Mouse (Mus musculus): ENCODE measurements at regions not wholly inside any gene's neighbourhood (a gene's known extent, or its start where the extent isn't known, plus 50 kb on each side); places are given as distances from the start of the nearest gene placed in this dataset.

- H3K9ac ChIP-seq = no peak overlapping the region
- H3K9me3 ChIP-seq (replicated peaks) = no peaks in the 10 kb centered on the region
- H3K4me2 ChIP-seq (replicated peaks) = no peak overlapping the region
- H3K27me3 ChIP-seq = no peaks in the 10 kb centered on the region
- H3K36me3 ChIP-seq = no peaks in the 10 kb centered on the region
- no peak overlapping the region for H3K27ac ChIP-seq (replicated peaks)
- no peak for ATAC-seq (ENCODE audit: insufficient number of reproducible peaks, low FRiP score, low TSS enrichment, low read depth)
- H3K4me3 ChIP-seq (replicated peaks) = no peak overlapping the region
- WGBS = 81% methylated on average over 13 of the region's 13 CpGs
- H3K4me1 ChIP-seq = no peaks in the 10 kb centered on the region
Measured at GRCm38 (mm10) chr17:48650556-48650955, 195.9 kb downstream of the Unc5cl start.

GRCm38 (mm10) chr17:48672749-48673148 lies 218.0 kb downstream of the Unc5cl start:
- Histone ChIP-seq H3K9me3 (replicated peaks) (no peaks in the 10 kb centered on the region), H3K9ac (no peak overlapping the region), H3K4me1 (no peaks in the 10 kb centered on the region), H3K27ac (replicated peaks) (no peak overlapping the region), H3K4me2 (replicated peaks) (no peak overlapping the region), H3K27me3 (no peaks in the 10 kb centered on the region), H3K36me3 (no peaks in the 10 kb centered on the region), H3K4me3 (replicated peaks) (no peak overlapping the region)
- WGBS = 85% methylated on average over 3 of the region's 3 CpGs
- ATAC-seq (ENCODE audit: insufficient number of reproducible peaks, low FRiP score, low TSS enrichment, low read depth) = no peak

- WGBS = 66% methylated on average over 12 of the region's 12 CpGs
- Histone ChIP-seq H3K4me3 (replicated peaks) (no peak overlapping the region), H3K36me3 (no peaks in the 10 kb centered on the region), H3K4me2 (replicated peaks) (no peak overlapping the region), H3K27ac (replicated peaks) (no peak overlapping the region), H3K27me3 (no peaks in the 10 kb centered on the region), H3K9me3 (replicated peaks) (no peaks in the 10 kb centered on the region), H3K9ac (no peak overlapping the region), H3K4me1 (no peaks in the 10 kb centered on the region)
- no peak for ATAC-seq (ENCODE audit: insufficient number of reproducible peaks, low FRiP score, low TSS enrichment, low read depth)
Measured at GRCm38 (mm10) chr17:48678216-48678832, 223.6 kb downstream of the Unc5cl start.

GRCm38 (mm10) chr17:48680331-48680730 lies 225.6 kb downstream of the Unc5cl start:
- no peak overlapping the region for H3K4me3 ChIP-seq (replicated peaks)
- 78% methylated on average over 10 of the region's 10 CpGs for WGBS
- H3K9me3 ChIP-seq (replicated peaks) = no peaks in the 10 kb centered on the region
- no peak for ATAC-seq (ENCODE audit: insufficient number of reproducible peaks, low FRiP score, low TSS enrichment, low read depth)
- H3K27ac ChIP-seq (replicated peaks) = no peak overlapping the region
- H3K4me1 ChIP-seq = no peaks in the 10 kb centered on the region
- H3K4me2 ChIP-seq (replicated peaks) = no peak overlapping the region
- H3K27me3 ChIP-seq = no peaks in the 10 kb centered on the region
- no peak overlapping the region for H3K9ac ChIP-seq
- no peaks in the 10 kb centered on the region for H3K36me3 ChIP-seq

- no peaks in the 10 kb centered on the region for H3K4me1 ChIP-seq
Measured at GRCm38 (mm10) chr17:48688944-48689343, 234.2 kb downstream of the Unc5cl start.

GRCm38 (mm10) chr17:48698456-48698855 lies 233.7 kb upstream of the Lrfn2 start:
- Histone ChIP-seq H3K27me3 (no peaks in the 10 kb centered on the region), H3K36me3 (no peaks in the 10 kb centered on the region), H3K9me3 (replicated peaks) (no peaks in the 10 kb centered on the region), H3K9ac (no peak overlapping the region), H3K4me2 (replicated peaks) (no peak overlapping the region), H3K4me1 (no peaks in the 10 kb centered on the region), H3K4me3 (replicated peaks) (no peak overlapping the region), H3K27ac (replicated peaks) (no peak overlapping the region)
- 80% methylated on average over 5 of the region's 5 CpGs for WGBS
- ATAC-seq (ENCODE audit: insufficient number of reproducible peaks, low FRiP score, low TSS enrichment, low read depth) = no peak

More at GRCm38 (mm10) chr17:48688944-48689343, 234.2 kb downstream of the Unc5cl start:
- H3K4me3 ChIP-seq (replicated peaks) = no peak overlapping the region
- H3K4me2 ChIP-seq (replicated peaks) = no peak overlapping the region
- no peaks in the 10 kb centered on the region for H3K9me3 ChIP-seq (replicated peaks)
- no peaks in the 10 kb centered on the region for H3K27me3 ChIP-seq
- H3K27ac ChIP-seq (replicated peaks) = no peak overlapping the region
- no peaks in the 10 kb centered on the region for H3K36me3 ChIP-seq
- H3K9ac ChIP-seq = no peak overlapping the region
- 55% methylated on average over 2 of the region's 2 CpGs for WGBS
- ATAC-seq (ENCODE audit: insufficient number of reproducible peaks, low FRiP score, low TSS enrichment, low read depth) = no peak

- Histone ChIP-seq H3K4me2 (replicated peaks) (no peak overlapping the region), H3K27ac (replicated peaks) (no peak overlapping the region), H3K27me3 (no peaks in the 10 kb centered on the region), H3K4me3 (replicated peaks) (no peak overlapping the region), H3K4me1 (no peaks in the 10 kb centered on the region), H3K36me3 (no peaks in the 10 kb centered on the region), H3K9ac (no peak overlapping the region), H3K9me3 (replicated peaks) (no peaks in the 10 kb centered on the region)
- 0 out of 2 replicates have a peak, but pooled peaks have one; percentile 27 for ATAC-seq (ENCODE audit: insufficient number of reproducible peaks, low FRiP score, low TSS enrichment, low read depth)
- 28% methylated on average over 10 of the region's 10 CpGs for WGBS
Measured at GRCm38 (mm10) chr17:48700591-48700990, 231.6 kb upstream of the Lrfn2 start.

GRCm38 (mm10) chr17:48720506-48720905 lies 211.7 kb upstream of the Lrfn2 start:
- no peak for ATAC-seq (ENCODE audit: insufficient number of reproducible peaks, low FRiP score, low TSS enrichment, low read depth)
- 71% methylated on average over 4 of the region's 4 CpGs for WGBS
- Histone ChIP-seq H3K27me3 (no peaks in the 10 kb centered on the region), H3K4me2 (replicated peaks) (no peak overlapping the region), H3K9me3 (replicated peaks) (no peaks in the 10 kb centered on the region), H3K4me1 (no peaks in the 10 kb centered on the region), H3K9ac (no peak overlapping the region), H3K4me3 (replicated peaks) (no peak overlapping the region), H3K36me3 (no peaks in the 10 kb centered on the region), H3K27ac (replicated peaks) (no peak overlapping the region)

- Histone ChIP-seq H3K4me2 (replicated peaks) (no peak overlapping the region), H3K27me3 (no peaks in the 10 kb centered on the region), H3K9ac (no peak overlapping the region), H3K4me3 (replicated peaks) (no peak overlapping the region), H3K36me3 (no peaks in the 10 kb centered on the region), H3K27ac (replicated peaks) (no peak overlapping the region), H3K4me1 (no peaks in the 10 kb centered on the region), H3K9me3 (replicated peaks) (no peaks in the 10 kb centered on the region)
- ATAC-seq (ENCODE audit: insufficient number of reproducible peaks, low FRiP score, low TSS enrichment, low read depth) = no peak
- 86% methylated on average over 10 of the region's 10 CpGs for whole genome bisulfite sequencing
Measured at GRCm38 (mm10) chr17:48723286-48723685, 208.9 kb upstream of the Lrfn2 start.

GRCm38 (mm10) chr17:48724513-48725112 lies 207.6 kb upstream of the Lrfn2 start:
- Histone ChIP-seq H3K27me3 (no peaks in the 10 kb centered on the region), H3K9me3 (replicated peaks) (no peaks in the 10 kb centered on the region), H3K4me1 (no peaks in the 10 kb centered on the region), H3K36me3 (no peaks in the 10 kb centered on the region), H3K9ac (no peak overlapping the region), H3K27ac (replicated peaks) (no peak overlapping the region), H3K4me2 (replicated peaks) (no peak overlapping the region), H3K4me3 (replicated peaks) (no peak overlapping the region)
- WGBS = 78% methylated on average over 11 of the region's 11 CpGs
- no peak for ATAC-seq (ENCODE audit: insufficient number of reproducible peaks, low FRiP score, low TSS enrichment, low read depth)

- Histone ChIP-seq H3K4me1 (no peaks in the 10 kb centered on the region), H3K4me2 (replicated peaks) (no peak overlapping the region), H3K27me3 (no peaks in the 10 kb centered on the region), H3K36me3 (no peaks in the 10 kb centered on the region), H3K27ac (replicated peaks) (no peak overlapping the region), H3K4me3 (replicated peaks) (no peak overlapping the region), H3K9ac (no peak overlapping the region), H3K9me3 (replicated peaks) (no peaks in the 10 kb centered on the region)
- no peak for ATAC-seq (ENCODE audit: insufficient number of reproducible peaks, low FRiP score, low TSS enrichment, low read depth)
- WGBS = 65% methylated on average over 3 of the region's 3 CpGs
Measured at GRCm38 (mm10) chr17:48726460-48726859, 205.7 kb upstream of the Lrfn2 start.

- Histone ChIP-seq H3K36me3 (no peaks in the 10 kb centered on the region), H3K4me2 (replicated peaks) (no peak overlapping the region), H3K4me3 (replicated peaks) (no peak overlapping the region), H3K9me3 (replicated peaks) (no peaks in the 10 kb centered on the region), H3K9ac (no peak overlapping the region), H3K27ac (replicated peaks) (no peak overlapping the region), H3K4me1 (no peaks in the 10 kb centered on the region), H3K27me3 (no peaks in the 10 kb centered on the region)
- ATAC-seq (ENCODE audit: insufficient number of reproducible peaks, low FRiP score, low TSS enrichment, low read depth) = no peak
- WGBS = 64% methylated on average over 9 of the region's 9 CpGs
Measured at GRCm38 (mm10) chr17:48733801-48734200, 198.4 kb upstream of the Lrfn2 start.

Data from embryonic facial prominence, embryonic 15.5 days (tissue).